Mouse (Mus musculus) neural tube, postnatal 0 days (tissue): ENCODE results near the gene Tas2r115. TPM values are rescaled to one million over a fixed set of nuclear protein-coding genes. Genes with fewer than 3 reads are reported as not detected.

Experiments used
- polyA plus RNA-seq: library from polyadenylated mRNA; unstranded; fragments of >200 nt; fragmentation: Nextera tagmentation; extraction: Ambion mirVana; gene quantifications from 2 replicates; pipeline ENCODE4 v1.2.1, GENCODE M21; 2015

The Tas2r115 gene
- polyA plus RNA-seq = not detected in 2 replicates

DNA sequence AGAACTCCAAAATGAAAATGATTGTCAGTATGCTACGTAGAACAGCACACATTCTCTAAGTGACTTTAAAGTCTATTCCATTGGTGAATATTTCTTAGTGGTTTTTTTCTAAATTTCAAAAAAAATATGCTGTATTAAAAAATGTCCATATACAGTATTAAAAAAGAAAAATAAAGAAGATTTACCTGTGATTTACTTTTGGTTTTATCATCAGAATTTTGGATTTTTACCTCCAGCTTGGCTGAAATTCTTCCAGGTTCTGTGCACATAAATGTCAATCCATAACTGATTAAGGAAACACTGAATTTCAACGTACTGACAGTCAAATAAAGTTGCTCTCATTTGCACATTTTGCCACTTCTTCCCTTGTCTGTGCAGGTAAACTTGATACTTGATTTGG lies at the start of gene Tas2r115:
TSS of gene Tas2r115 (minus strand) at position 101 of the 400 bp plus-strand sequence.

DNA sequence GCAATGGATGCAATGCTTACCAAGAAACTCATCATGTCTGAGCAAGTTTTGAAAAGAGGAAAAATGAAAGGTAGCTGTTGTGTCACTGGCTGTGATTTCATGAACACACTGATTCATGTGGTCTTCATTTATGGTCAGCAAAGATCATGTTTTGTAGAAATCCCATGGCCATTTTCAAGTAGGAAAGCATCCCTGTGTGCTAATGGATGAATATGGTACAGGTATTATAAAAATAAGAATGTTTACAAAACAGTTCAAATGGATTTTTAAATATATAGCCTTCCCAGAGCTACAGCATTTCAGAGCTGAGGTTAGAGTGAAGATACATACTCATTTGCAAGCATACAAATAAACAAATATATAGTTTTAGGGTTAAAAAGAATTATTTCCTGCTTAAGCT lies 40.2 kb upstream of the Tas2r115 start, which contains the start of gene Tas2r136:
TSS of gene Tas2r136 (minus strand) at position 101 of the 400 bp plus-strand sequence.

DNA sequence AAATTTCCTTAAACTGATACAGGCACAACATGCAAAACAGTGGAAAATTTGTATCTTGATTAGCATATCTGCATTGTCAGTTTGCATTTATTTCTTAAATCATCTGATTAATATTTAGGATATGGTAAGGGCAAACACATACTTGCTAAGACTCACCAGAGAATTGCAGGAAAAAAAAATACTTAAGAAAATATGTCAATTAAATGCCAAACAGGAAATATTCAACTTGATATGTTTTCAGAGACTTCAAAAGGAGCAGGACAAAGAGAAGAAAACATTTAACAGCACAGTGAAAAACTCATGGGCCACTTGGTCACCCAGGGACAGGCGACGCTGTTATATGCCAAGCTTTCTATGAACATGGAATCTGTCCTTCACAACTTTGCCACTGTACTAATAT lies 24.0 kb upstream of the Tas2r115 start, which contains the start of gene Tas2r102:
TSS of gene Tas2r102 (plus strand) at position 301 of the 400 bp plus-strand sequence.

DNA sequence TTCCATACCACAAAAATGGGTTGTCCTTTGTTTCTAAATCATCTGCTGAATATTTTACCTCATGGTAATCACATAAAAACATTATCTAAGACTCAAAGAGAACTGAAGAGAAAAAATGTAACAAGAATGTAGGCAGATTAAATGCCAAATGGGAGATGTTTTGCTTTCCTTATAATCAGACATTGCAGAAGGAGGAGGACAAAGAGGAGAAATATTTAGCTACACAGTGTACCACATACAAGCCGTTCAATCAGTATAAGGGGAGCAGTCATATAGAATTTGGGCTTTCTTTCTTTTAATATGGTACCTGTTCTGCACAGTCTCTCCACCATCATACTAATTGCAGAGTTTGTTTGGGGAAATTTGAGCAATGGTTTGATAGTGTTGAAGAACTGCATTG lies 16.6 kb upstream of the Tas2r115 start, which contains the start of gene Tas2r124:
TSS of gene Tas2r124 (plus strand) at position 301 of the 400 bp plus-strand sequence.

DNA sequence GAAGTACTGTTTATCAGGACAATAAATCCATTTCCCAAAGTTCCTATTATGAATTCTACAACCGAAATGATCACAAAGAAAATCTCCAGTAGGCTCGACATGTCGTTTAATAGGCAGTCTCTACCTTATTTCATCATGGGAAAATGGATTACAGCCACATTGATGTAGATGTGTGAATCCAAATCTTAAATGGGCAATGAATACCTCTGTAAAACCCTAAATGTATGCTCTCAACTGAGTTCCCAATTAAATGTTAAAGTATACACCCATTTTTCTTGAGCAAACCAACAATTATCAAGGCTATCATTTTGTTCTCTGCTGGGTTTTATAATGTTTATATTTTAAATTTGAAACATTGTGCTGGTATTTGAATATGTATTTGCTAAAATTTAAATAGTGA lies 26.0 kb downstream of the Tas2r115 start, which contains the start of gene Tas2r122:
TSS of gene Tas2r122 (minus strand) at position 101 of the 400 bp plus-strand sequence.

DNA sequence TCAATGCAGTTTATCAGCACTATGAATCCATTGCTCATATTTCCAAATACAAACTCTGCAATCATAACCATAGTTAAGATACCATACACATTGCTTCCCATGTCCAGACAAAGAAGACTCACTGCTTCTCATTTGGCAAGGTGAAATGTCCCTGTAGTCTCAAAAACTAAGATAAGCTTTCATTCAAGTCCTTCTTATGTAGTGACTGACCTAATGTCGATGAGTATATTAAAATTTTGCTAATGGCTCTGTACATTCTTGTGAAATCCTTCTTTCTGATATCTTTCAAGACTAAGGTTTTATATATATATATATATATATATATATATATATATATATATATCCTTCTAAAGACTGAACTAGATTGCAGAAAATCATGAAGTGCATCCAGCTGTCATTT lies 36.9 kb downstream of the Tas2r115 start, which contains the start of gene Tas2r121:
TSS of gene Tas2r121 (minus strand) at position 101 of the 400 bp plus-strand sequence.

Other genes with a start within 250 kb of the Tas2r115 start
- not detected in 2 replicates for gene Prh1, start 168.2 kb downstream of the Tas2r115 start, polyA plus RNA-seq
- not detected in 2 replicates for gene Prp2, start 142.1 kb downstream of the Tas2r115 start, polyA plus RNA-seq
- gene A630073D07Rik, start 86.5 kb downstream of the Tas2r115 start, polyA plus RNA-seq = not detected in 2 replicates
- not detected in 2 replicates for gene Tas2r120, start 81.1 kb downstream of the Tas2r115 start, polyA plus RNA-seq
- not detected in 2 replicates for gene Tas2r121, start 37.0 kb downstream of the Tas2r115 start, polyA plus RNA-seq
- gene Tas2r122, start 26.1 kb downstream of the Tas2r115 start, polyA plus RNA-seq = not detected in 2 replicates
- not detected in 2 replicates for gene Tas2r124, start 16.7 kb upstream of the Tas2r115 start, polyA plus RNA-seq
- gene Tas2r102, start 24.1 kb upstream of the Tas2r115 start, polyA plus RNA-seq = not detected in 2 replicates
- not detected in 2 replicates for gene Tas2r136, start 40.1 kb upstream of the Tas2r115 start, polyA plus RNA-seq
- gene Tas2r117, start 64.8 kb upstream of the Tas2r115 start, polyA plus RNA-seq = not detected in 2 replicates
- gene Tas2r123, start 109.1 kb upstream of the Tas2r115 start, polyA plus RNA-seq = not detected in 2 replicates
- not detected in 2 replicates for gene Tas2r116, start 117.4 kb upstream of the Tas2r115 start, polyA plus RNA-seq
- gene Tas2r110, start 130.0 kb upstream of the Tas2r115 start, polyA plus RNA-seq = not detected in 2 replicates
- not detected in 2 replicates for gene Tas2r113, start 155.0 kb upstream of the Tas2r115 start, polyA plus RNA-seq
- gene Tas2r125, start 171.6 kb upstream of the Tas2r115 start, polyA plus RNA-seq = 0.34 and 0.42 TPM in 2 replicates
- gene Tas2r129, start 213.1 kb upstream of the Tas2r115 start, polyA plus RNA-seq = not detected in 2 replicates
- gene Tas2r131, start 219.9 kb upstream of the Tas2r115 start, polyA plus RNA-seq = not detected in 2 replicates
- gene Tas2r109, start 242.9 kb upstream of the Tas2r115 start, polyA plus RNA-seq = not detected in 2 replicates